Mouse (Mus musculus): Measurements from ENCODE around the gene Ssxb8. TPM values are rescaled to one million over a fixed set of nuclear protein-coding genes. Genes with fewer than 3 reads are reported as not detected.
"Not testable (repeated sequence)": the region's sequence is repeated elsewhere in the genome, so short reads cannot be mapped to it uniquely, and the experiment has no call there.

Gene Ssxb8
- not detected for total RNA-seq (2021)
- long read RNA-seq, experiment 1 = 0 reads
- long read RNA-seq, experiment 2 = 0 reads

GRCm38 (mm10) chrX:8690744-8691143, at the start of gene Ssxb8:
Ssxb8 (minus strand) TSS chrX:8690844.
- not testable (repeated sequence) for DNase-seq (ENCODE audit: low spot score in 2 of 2)

- peak in 1 of 2 experiments; percentile 17 for DNase-seq (ENCODE audit: low spot score in 2 of 2)
Observed at GRCm38 (mm10) chrX:8732907-8733306, 42.3 kb upstream of the Ssxb8 start.

- no peak for DNase-seq (ENCODE audit: low spot score in 2 of 2)
Observed at GRCm38 (mm10) chrX:8663085-8663484, 27.6 kb downstream of the Ssxb8 start.

Other genes with a start within 250 kb of the Ssxb8 start
- gene Ssxb2, start 229.1 kb downstream of the Ssxb8 start, total RNA-seq (2021) = not detected
- gene Gm14459, start 165.9 kb downstream of the Ssxb8 start, total RNA-seq (2021) = not detected
- gene Ssxb6, start 142.6 kb downstream of the Ssxb8 start, total RNA-seq (2021) = not detected
- not detected for gene Ssxb3, start 99.0 kb downstream of the Ssxb8 start, total RNA-seq (2021)
- gene Ssx9, start 57.6 kb upstream of the Ssxb8 start, total RNA-seq (2021) = not detected
- gene Ssxb5, start 112.8 kb upstream of the Ssxb8 start, total RNA-seq (2021) = not detected
- not detected for gene Gm6592, start 153.2 kb upstream of the Ssxb8 start, total RNA-seq (2021)
- not detected for gene Gm5751, start 183.4 kb upstream of the Ssxb8 start, total RNA-seq (2021)
- 10 to 100 TPM; 11.5 to 12.6 TPM for gene B630019K06Rik, start 201.5 kb upstream of the Ssxb8 start, total RNA-seq (2021)